Mouse (Mus musculus) liver, embryonic 15.5 days (tissue): ENCODE measurements around the gene Lrfn1. TPM values are rescaled to one million over a fixed set of nuclear protein-coding genes. Genes with fewer than 3 reads are reported as not detected.

Experiments used
- ATAC-seq: fragments of 200-750 bp; cut with Nextera tagmentation; 2 replicates; pipeline ENCODE4 v1.8.0; 2017; ENCODE audit warnings: moderate number of reproducible peaks, mild to moderate bottlenecking, moderate library complexity; ENCODE audit not compliant: insufficient read depth
- H3K27ac ChIP-seq: fragments of 300-500 bp; sonication (generic); replicated peaks from 2 replicates; pipeline ENCODE4 v1.5.1; 2015; ENCODE audit warnings: mild to moderate bottlenecking, inconsistent platforms
- H3K27me3 ChIP-seq: fragments of 300-500 bp; sonication (generic); 2 replicates; pipeline ENCODE4 v1.6.1; 2015; ENCODE audit warnings: mild to moderate bottlenecking, inconsistent platforms
- H3K36me3 ChIP-seq: fragments of 300-500 bp; sonication (generic); replicated peaks from 2 replicates; pipeline ENCODE4 v1.6.1; 2015; ENCODE audit warnings: moderate library complexity, mild to moderate bottlenecking, inconsistent platforms
- H3K4me1 ChIP-seq: fragments of 300-500 bp; sonication (generic); replicated peaks from 2 replicates; pipeline ENCODE4 v1.6.1; 2015; ENCODE audit warnings: inconsistent platforms
- H3K4me2 ChIP-seq: fragments of 300-500 bp; sonication (generic); 2 replicates; pipeline ENCODE4 v1.6.1; 2015; ENCODE audit warnings: moderate library complexity, mild to moderate bottlenecking, inconsistent platforms
- H3K4me3 ChIP-seq: fragments of 300-500 bp; sonication (generic); replicated peaks from 2 replicates; pipeline ENCODE4 v1.5.1; 2015; ENCODE audit warnings: mild to moderate bottlenecking, inconsistent platforms
- H3K9ac ChIP-seq: fragments of 300-500 bp; sonication (generic); 2 replicates; pipeline ENCODE4 v1.6.1; 2015; ENCODE audit warnings: moderate library complexity, mild to moderate bottlenecking, inconsistent platforms
- H3K9me3 ChIP-seq: fragments of 300-500 bp; sonication (generic); replicated peaks from 2 replicates; pipeline ENCODE4 v1.6.1; 2016; ENCODE audit warnings: inconsistent platforms
- WGBS: fragments of 180-500 bp; shearing (Covaris S2); methylation state at CpG from one replicate; pipeline ENCODE4 v1.1.7; 2015; ENCODE audit warnings: mixed read lengths; ENCODE audit not compliant: insufficient replicate concordance; 5-methylcytosine and 5-hydroxymethylcytosine counted together
- polyA plus RNA-seq: library from polyadenylated mRNA; unstranded; fragments of >200 nt; fragmentation: Nextera tagmentation; extraction: Ambion mirVana; gene quantifications from 2 replicates; pipeline ENCODE4 v1.2.1, GENCODE M21; 2015

Gene Lrfn1
- polyA plus RNA-seq, 1 experiment from 2014 or later: 0.20 TPM

- peak; percentile 4; the same call in 1 of the 2 replicates for ATAC-seq
- Histone ChIP-seq H3K4me1 (peaks cover 63% of the 10 kb centered on the region), H3K36me3 (peaks cover 15% of the 10 kb centered on the region), H3K9me3 (no peaks in the 10 kb centered on the region), H3K27ac (peak overlapping the region; percentile 78), H3K27me3 (no peaks in the 10 kb centered on the region), H3K4me3 (peak overlapping the region; percentile 89), H3K9ac (peak overlapping the region; percentile 96), H3K4me2 (peak overlapping the region; percentile 89)
- 0% methylated on average over 33 of the region's 70 CpGs for WGBS
These were observed 16.0 kb upstream of the Lrfn1 start for GRCm38 (mm10) chr7:28435660-28436259.

GRCm38 (mm10) chr7:28436271-28436904 lies 15.4 kb upstream of the Lrfn1 start:
- WGBS: under 1% methylated on average over 64 of the region's 64 CpGs
- ATAC-seq: peak; percentile 94
- Histone ChIP-seq H3K4me1 (peaks cover 57% of the 10 kb centered on the region), H3K4me3 (peak overlapping the region; percentile 89), H3K36me3 (peaks cover 11% of the 10 kb centered on the region), H3K27ac (peak overlapping the region; percentile 83), H3K27me3 (no peaks in the 10 kb centered on the region), H3K9me3 (no peaks in the 10 kb centered on the region), H3K9ac (peak overlapping the region; percentile 96), H3K4me2 (peak overlapping the region; percentile 91)

DNA sequence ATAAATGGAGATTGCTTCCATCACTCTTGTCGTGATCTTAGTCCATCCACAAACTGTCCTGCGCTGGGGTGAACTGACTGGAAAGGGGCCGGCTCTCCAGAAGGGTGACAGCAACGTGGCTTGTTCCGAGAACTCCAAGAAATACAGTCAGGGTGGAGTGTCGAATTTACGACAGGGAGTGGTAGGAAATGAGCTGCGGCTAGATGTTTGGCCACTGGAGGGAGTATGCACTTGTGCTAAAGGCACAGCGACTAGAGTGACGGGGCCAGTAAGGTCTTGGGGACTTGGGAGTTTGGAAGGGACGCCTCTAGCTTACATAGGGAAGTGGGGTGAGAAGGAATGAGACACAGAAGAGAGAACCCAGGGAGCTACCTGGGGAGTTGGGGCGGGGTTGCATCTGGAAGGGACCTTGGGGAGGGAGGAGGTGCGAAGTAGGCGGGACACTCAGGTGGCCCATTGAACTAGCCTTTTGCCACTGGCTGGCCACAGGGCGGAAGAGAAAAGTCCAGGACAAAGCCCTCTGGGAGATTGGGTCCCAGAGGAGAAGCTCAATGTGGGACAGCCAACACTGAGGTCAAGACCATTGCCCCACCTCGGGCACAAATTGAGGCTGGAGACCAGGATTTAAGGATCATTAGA lies 14.7 kb upstream of the Lrfn1 start, which contains the start of gene Gmfg:
Gene Gmfg, plus strand, starts transcription at position 516 of the 639 bp plus-strand sequence.
- Histone ChIP-seq H3K36me3 (peaks cover 6% of the 10 kb centered on the region), H3K4me1 (peaks cover 50% of the 10 kb centered on the region), H3K27me3 (no peaks in the 10 kb centered on the region), H3K4me3 (peak within 1 kb of the TSS; percentile 89), H3K27ac (peak within 1 kb of the TSS; percentile 83), H3K4me2 (peak within 1 kb of the TSS; percentile 91), H3K9me3 (no peaks in the 10 kb centered on the region), H3K9ac (peak within 1 kb of the TSS; percentile 80)
- ATAC-seq: peak; percentile 42
- 4% methylated on average over 16 of the region's 16 CpGs for WGBS

- no peaks in the 10 kb centered on the region for H3K27me3 ChIP-seq
- H3K36me3 ChIP-seq: peaks cover 5% of the 10 kb centered on the region
- no peak overlapping the region for H3K4me3 ChIP-seq
- peaks cover 41% of the 10 kb centered on the region for H3K4me1 ChIP-seq
- H3K9me3 ChIP-seq: no peaks in the 10 kb centered on the region
- no peak for ATAC-seq
- H3K9ac ChIP-seq: no peak overlapping the region
- peak overlapping the region; percentile 83; the same call in 1 of the 2 replicates for H3K27ac ChIP-seq
- 0 out of 2 replicates have a peak overlapping the region, but pooled peaks have one; percentile 91 for H3K4me2 ChIP-seq
These were observed 13.8 kb upstream of the Lrfn1 start for GRCm38 (mm10) chr7:28437964-28438363.

GRCm38 (mm10) chr7:28438771-28439170 lies 13.0 kb upstream of the Lrfn1 start:
- Histone ChIP-seq H3K4me3 (no peak overlapping the region), H3K27me3 (no peaks in the 10 kb centered on the region), H3K9ac (no peak overlapping the region), H3K27ac (no peak overlapping the region), H3K4me2 (no peak overlapping the region), H3K9me3 (no peaks in the 10 kb centered on the region), H3K36me3 (no peaks in the 10 kb centered on the region), H3K4me1 (peaks cover 37% of the 10 kb centered on the region)
- WGBS: 31% methylated on average over 2 of the region's 2 CpGs
- ATAC-seq: no peak

DNA sequence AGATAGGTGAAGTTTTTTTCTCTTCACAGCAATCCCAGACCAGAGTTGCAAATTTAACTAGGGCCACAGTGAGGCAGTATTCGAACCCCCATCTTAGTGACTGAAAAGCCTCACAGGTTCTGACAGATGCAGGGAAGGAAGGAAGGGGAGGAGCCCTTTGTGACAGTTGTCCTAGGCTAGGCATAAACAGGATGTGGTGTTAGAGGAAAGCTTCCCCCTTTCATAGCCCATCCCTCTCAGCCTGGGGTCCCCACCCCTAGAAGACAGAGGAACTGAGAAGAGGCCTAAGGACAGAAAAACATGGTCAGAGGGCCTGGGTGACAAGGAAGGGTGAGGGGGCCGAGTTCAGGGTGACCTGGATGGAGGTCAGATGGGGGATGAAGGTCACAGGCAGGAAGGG lies 11.0 kb upstream of the Lrfn1 start:
- Histone ChIP-seq H3K9me3 (no peaks in the 10 kb centered on the region), H3K36me3 (no peaks in the 10 kb centered on the region), H3K4me3 (peak overlapping the region; percentile 39), H3K4me2 (peak overlapping the region; percentile 25; the same call in 1 of the 2 replicates), H3K27me3 (no peaks in the 10 kb centered on the region), H3K4me1 (peaks cover 18% of the 10 kb centered on the region), H3K27ac (peak overlapping the region; percentile 45), H3K9ac (no peak overlapping the region)
- 7% methylated on average over 2 of the region's 2 CpGs for WGBS
- no peak for ATAC-seq

DNA sequence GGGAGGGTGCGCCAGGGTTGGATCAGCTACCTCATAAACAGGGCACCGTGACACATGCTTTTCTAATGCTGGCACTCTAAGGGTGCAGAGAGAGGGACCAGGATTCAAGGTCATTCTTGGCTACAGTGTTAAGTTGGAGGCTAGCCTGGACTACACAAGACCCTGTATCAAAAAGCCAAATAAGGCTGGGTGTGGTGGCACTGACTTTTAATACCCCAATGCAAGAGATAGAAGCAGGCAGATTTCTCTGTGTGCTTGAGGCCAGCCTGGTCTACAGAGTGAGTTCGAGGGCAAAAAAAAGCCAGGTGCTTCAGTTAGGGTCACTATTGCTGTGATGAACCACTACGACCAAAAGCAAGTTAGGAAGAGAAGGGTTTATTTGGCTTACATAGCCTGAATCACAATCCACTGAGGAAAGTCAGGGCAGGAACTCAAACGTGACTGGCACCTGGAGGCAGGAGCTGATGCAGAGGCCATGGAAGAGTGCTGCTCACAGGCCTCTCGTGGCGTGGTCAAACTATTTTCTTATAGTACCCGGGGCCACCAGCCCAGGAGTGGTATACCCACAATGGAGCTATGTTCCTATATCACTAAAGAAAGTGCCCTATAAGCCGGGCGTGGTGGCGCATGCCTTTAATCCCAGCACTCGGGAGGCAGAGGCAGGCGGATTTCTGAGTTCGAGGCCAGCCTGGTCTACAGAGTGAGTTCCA lies 9.8 kb upstream of the Lrfn1 start:
- 39% methylated on average over 14 of the region's 14 CpGs for WGBS
- Histone ChIP-seq H3K9me3 (no peaks in the 10 kb centered on the region), H3K4me3 (peak overlapping the region; percentile 28), H3K9ac (peak overlapping the region; percentile 25; the same call in 1 of the 2 replicates), H3K27ac (peak overlapping the region; percentile 65), H3K4me1 (peaks cover 17% of the 10 kb centered on the region), H3K36me3 (no peaks in the 10 kb centered on the region), H3K4me2 (peak overlapping the region; percentile 7), H3K27me3 (no peaks in the 10 kb centered on the region; the same call in 1 of the 2 replicates)
- ATAC-seq: no peak

DNA sequence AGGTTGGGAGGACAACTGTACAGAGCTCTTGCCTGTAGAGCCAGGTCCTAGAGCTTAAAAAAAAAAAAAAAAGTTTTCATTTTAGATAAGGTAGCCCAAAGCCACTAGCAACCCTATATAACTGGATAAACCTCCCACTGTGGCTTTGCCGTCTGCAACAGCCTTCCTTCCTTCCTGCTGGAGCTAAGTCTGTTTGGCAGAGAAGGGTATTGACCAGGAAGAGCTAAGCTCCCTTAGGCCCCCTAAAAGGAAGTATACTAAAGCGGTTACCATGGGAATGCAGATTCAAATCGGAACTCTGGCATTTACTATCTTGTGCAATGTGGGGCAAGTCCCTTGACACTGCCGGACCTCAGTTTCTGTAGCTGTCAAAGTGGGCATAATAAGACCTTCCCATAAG lies 9.1 kb upstream of the Lrfn1 start:
- Histone ChIP-seq H3K9me3 (no peaks in the 10 kb centered on the region), H3K36me3 (no peaks in the 10 kb centered on the region), H3K27ac (peak overlapping the region; percentile 31; the same call in 1 of the 2 replicates), H3K9ac (no peak overlapping the region), H3K27me3 (no peaks in the 10 kb centered on the region; the same call in 1 of the 2 replicates), H3K4me3 (no peak overlapping the region), H3K4me1 (peaks cover 9% of the 10 kb centered on the region; the same call in 1 of the 2 replicates), H3K4me2 (peak overlapping the region; percentile 13; the same call in 1 of the 2 replicates)
- 4% methylated on average over 4 of the region's 4 CpGs for WGBS
- ATAC-seq: 0 out of 2 replicates have a peak, but pooled peaks have one; percentile 8

DNA sequence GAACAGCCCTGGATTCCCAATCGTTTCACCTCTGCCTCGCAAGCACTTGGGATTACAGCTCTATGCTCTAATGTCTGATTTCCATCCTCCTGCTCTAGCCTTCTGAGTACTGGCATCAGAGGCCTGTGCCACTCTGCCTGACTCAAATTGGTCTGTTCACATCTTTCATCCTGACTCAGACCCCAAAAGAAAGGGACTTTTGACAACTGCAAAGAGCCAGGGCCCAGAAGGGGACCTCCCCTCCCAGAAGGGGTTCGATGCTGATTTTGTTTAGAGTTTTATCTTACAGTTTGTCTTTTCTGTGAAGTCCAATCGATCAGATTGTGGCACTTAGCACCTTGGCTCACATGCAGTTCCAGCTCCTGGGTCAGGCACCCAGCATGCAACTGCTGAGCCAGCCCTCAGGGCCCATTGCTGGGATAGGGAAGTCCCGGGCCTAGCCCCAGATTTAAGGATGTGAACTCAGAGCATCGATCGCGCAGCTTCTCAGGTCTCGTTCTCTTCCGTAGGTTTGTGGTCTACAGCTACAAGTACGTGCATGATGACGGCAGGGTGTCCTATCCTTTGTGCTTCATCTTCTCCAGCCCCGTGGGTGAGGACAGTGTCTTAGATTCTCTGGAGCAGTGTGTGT lies 7.3 kb upstream of the Lrfn1 start:
- Histone ChIP-seq H3K27ac (no peak overlapping the region), H3K9ac (no peak overlapping the region), H3K4me1 (0 out of 2 replicates have a peak, but pooled peaks cover 4% of the 10 kb centered on the region), H3K4me3 (no peak overlapping the region), H3K27me3 (no peaks in the 10 kb centered on the region; the same call in 1 of the 2 replicates), H3K36me3 (no peaks in the 10 kb centered on the region), H3K9me3 (no peaks in the 10 kb centered on the region), H3K4me2 (no peak overlapping the region)
- ATAC-seq: no peak
- WGBS: 56% methylated on average over 13 of the region's 13 CpGs

DNA sequence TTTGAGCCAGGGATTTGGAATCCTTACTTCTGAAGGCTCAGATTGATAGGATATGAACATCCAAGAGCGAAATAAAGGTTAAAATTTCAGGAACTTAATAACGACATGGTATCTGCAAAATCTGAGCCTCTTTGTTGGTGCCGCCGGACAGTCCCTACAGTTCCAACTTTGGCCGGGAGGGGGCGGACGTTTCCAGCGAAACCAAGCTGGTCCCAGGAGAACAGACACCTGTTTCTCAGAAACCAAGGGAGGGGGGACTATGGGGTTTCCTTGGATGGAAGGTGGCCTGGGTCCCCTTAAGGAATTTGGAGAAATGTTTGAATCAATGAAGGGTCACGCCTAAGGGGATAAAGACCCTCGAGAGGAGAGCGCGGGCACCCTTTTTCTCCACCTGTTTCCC lies 5.3 kb upstream of the Lrfn1 start:
- Histone ChIP-seq H3K9me3 (no peaks in the 10 kb centered on the region), H3K9ac (no peak overlapping the region), H3K4me2 (no peak overlapping the region), H3K27ac (no peak overlapping the region), H3K4me3 (no peak overlapping the region), H3K4me1 (peaks cover 4% of the 10 kb centered on the region; the same call in 1 of the 2 replicates), H3K27me3 (peaks cover 12% of the 10 kb centered on the region), H3K36me3 (no peaks in the 10 kb centered on the region)
- 21% methylated on average over 12 of the region's 12 CpGs for WGBS
- no peak for ATAC-seq
